Mouse (Mus musculus): ENCODE results near the gene Pld2.
"Not testable (repeated sequence)": the region's sequence is repeated elsewhere in the genome, so short reads cannot be mapped to it uniquely, and the experiment has no call there.

Gene Pld2

GRCm38 (mm10) chr11:70526211-70526610, 13.7 kb upstream of the Pld2 start:
- DNase-seq, result no peak

GRCm38 (mm10) chr11:70528610-70529009, 11.3 kb upstream of the Pld2 start:
- DNase-seq, result no peak

- DNase-seq, result not testable (repeated sequence)
Measured at GRCm38 (mm10) chr11:70531065-70531464, 8.8 kb upstream of the Pld2 start.

GRCm38 (mm10) chr11:70532839-70533238, 7.0 kb upstream of the Pld2 start, which contains the start of gene Gm40193:
Gm40193 (minus strand) TSS chr11:70532939.
- DNase-seq, result no peak

DNA sequence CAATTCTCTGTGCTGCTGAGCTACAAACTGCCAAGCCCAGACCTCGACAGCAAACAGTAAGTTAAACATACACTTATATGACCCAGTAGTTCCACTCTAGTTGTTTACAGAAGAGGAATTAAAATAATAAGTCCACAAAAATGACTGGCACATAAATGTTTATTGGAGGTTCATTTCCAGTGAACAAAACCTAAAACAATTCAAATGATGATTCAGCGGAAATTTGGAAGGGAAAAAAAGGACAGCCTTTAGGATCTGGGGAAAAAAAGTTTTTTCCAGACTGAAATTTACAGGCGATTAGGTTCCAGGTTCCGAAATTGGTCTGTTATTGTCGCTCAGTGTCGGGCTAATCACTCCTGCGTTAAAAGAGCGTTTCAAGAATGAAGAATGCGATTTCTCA, 441 bp upstream of the Pld2 start:
- DNase-seq, result no peak

GRCm38 (mm10) chr11:70540928-70541327, 1.1 kb downstream of the Pld2 start:
- DNase-seq, result no peak

DNA sequence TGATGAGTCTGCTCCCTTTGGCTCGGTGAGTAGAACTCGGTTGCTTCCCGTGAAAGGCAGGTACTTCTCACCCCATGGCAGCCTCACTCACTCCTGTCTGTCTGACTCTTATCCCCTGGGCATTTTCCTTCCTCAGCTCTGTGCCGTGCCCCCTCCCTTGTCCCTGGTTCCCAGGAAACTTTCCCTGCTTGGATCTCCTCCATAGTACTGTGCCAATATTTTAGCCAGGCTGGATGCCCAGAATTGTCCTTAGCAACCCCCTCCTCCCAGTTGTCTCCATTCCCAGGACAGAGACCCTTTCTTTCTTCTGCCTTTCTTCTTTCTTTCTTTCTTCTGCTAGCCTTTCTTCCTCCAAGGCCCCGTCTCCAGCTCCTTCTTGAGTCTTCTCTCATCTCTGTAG, 1.6 kb downstream of the Pld2 start:
- DNase-seq, result no peak

- DNase-seq, result no peak
Measured at GRCm38 (mm10) chr11:70544496-70544895, 4.6 kb downstream of the Pld2 start.

DNA sequence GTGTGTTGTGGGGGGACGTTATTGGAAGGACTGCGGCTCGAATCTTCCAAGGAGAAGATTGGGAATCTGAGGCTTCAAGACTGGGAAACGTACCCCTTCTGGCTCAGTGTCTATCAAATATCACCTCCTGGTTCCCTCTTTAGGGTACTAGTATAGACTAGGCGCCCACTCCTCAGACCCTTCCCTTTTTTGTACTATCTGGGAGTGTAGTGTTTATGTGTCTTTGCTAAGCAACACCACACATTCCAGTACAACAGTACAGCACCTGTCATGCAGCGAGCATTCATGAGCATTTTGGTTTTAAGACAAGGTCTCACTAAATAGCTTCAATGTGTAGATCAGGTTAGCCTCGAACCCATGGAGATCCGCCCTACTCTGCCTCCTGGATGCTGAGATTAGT, 11.7 kb downstream of the Pld2 start:
- DNase-seq, result no peak

DNA sequence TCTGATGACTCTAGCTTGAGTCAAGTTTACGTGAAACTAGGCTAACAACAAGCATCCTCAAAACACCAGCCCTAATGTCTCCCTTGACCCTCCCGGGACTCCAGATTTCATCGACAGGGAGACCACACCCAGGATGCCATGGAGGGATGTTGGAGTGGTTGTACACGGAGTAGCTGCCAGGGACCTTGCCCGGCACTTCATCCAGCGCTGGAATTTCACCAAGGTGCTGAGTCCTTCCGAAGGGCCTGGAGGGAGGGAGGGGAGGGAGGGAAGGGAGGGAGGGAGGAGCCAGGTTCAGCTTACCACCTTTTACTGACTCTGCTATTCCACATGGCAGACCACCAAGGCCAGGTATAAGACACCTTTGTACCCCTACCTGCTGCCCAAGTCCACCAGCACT, 14.1 kb downstream of the Pld2 start:
- DNase-seq, result no peak

DNA sequence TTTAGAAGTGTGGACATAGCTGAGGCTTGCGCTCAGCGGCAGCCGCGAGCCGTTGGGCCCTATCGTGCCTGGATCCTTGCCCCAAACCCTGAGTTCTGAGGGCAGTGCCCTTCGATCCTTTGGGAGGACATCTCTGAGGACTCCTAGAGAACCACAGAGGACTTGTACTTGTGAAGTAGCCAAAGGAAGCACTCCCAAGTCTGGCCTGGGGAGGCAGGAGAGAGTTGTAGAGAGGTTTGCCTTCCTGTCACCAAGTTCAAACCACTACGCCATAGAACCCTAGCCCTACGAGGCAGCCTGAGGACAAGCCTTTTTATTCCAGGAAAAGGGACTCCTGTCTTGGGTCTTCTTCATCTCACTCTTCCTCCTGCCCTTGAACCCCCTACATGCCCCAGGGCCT, 17.7 kb downstream of the Pld2 start:
- DNase-seq, result no peak

GRCm38 (mm10) chr11:70561937-70562286, 22.0 kb downstream of the Pld2 start:
- DNase-seq, result no peak

DNA sequence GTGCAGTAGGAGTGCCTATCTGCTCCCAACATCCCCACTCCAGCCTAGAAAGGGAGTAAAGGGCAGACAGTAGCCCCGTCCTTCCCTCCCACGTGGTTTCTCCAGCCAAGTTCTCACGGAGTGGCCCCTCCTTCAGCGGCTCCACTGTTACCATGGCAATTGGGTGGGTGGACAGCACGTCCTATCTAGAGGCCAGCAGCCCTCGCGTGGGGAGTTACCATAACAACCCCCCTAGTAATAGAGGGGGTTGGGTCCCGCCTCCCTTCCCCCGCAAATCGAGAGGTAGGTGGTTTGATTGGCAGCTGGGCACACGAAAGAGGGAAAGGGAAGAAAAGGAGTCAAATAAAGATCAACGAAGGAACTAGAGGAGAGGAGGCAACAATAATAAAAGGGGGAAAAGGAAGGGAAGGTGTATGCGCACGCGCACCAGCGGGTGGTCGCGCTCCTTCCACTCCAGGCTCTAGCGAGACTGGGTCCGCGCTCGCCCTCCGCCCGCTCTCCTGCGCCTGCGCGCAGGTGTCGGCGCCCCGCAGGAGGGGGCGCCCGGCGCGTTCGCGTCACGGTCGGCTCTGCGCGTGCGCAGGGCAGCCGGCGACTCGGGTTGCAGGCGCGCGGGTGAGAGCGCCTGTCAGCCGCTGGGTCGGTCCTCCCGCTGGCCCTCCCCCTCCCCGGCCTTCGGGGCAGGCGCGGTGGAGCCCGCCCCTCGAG, 22.6 kb downstream of the Pld2 start, which contains the start of gene Mink1:
Gene Mink1 (plus strand): TSS at position 595 of the 708 bp plus-strand sequence.
- DNase-seq, result peak; percentile 90

- DNase-seq, result no peak
Measured at GRCm38 (mm10) chr11:70562995-70563469, 23.2 kb downstream of the Pld2 start.

DNA sequence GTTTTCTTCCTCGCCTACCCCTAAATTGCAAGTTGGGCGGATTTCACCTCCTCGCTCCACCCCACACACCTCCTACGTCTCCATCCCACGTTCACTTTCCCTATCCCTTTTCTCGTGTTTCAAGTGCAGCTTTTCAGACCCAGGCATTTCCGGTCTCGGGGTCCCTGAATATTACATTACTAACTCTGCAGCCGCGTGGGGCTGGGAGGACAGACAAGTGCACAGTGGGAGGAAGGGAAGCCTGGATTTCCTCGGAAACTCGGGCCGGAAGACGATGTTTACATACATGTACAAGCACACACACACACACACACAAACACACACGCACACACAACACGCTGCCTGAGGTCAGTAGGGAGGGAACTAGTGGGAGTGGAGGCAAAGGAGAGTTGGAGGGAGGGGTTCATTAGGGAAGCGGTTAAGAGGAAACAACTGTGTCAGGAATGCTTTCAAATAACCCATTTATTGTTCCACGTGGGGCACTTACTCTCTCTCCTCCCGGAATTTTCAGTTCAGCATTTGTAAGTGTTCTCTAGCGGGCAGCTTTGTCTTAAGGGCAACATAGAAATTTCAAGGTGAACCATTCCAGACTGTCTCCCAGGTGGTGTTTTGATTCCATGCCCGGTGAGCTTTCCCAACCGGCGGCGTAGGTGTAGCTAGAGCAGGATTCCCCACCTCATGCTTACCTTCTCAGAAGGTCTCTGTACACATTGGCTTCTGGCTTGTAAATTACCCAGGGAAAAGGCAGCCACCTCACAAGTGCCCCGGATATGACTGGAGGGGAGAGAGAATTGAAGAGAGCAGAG, 23.8 kb downstream of the Pld2 start:
- peak; percentile 29 for DNase-seq

DNA sequence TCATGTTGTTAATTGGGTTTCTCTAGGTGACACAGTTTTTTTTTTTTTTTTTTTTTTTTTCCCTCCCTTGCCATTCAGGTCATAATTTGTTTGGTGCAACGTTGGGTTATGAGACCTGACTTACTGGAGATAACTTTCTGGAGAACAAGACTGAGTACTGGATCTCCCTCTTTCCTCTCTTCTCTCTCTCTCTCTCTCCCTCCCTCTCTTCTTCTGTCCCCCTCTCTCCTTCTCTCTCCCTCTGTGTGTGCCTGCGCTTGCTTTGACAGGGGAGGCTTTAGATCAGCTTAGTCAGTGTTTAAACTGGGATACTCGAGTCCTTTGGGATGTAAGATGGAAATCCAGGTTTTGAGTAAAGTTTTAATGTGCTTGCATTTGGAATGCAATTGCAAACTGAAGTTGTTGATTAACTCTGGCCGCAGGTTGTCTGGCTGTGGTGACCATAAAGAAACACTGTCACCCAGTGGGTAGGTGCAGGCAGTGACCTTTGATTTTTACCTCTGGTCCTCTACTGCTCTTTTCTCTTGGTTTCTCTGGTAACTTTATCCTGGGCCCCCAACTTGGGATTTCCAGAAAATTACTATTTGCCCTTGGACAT, 24.5 kb downstream of the Pld2 start:
- no peak for DNase-seq

DNA sequence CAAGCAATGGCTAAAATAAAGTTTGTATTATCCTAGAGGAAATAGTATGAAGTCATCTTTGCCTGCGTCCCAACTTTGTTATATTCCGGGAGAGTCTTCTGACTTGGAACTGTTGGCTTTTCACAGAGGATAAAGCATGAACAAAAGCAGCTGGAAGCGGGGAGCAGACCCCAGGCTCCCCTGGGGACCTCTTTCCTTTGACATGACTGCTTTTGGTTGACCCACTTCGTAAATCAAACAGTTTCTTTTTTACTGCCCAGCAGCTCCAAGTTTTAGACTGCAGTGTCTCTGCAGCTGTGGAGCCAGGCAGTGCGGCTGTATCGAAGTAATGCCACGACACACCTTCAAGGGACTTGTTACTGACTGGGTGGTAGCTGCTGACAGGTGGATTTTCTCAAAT, 26.7 kb downstream of the Pld2 start:
- DNase-seq, result no peak

- DNase-seq, result not testable (repeated sequence)
Measured at GRCm38 (mm10) chr11:70570614-70571013, 30.8 kb downstream of the Pld2 start.

GRCm38 (mm10) chr11:70571641-70572040, 31.8 kb downstream of the Pld2 start:
- DNase-seq, result no peak

GRCm38 (mm10) chr11:70572348-70572902, 32.6 kb downstream of the Pld2 start:
- DNase-seq, result no peak

DNA sequence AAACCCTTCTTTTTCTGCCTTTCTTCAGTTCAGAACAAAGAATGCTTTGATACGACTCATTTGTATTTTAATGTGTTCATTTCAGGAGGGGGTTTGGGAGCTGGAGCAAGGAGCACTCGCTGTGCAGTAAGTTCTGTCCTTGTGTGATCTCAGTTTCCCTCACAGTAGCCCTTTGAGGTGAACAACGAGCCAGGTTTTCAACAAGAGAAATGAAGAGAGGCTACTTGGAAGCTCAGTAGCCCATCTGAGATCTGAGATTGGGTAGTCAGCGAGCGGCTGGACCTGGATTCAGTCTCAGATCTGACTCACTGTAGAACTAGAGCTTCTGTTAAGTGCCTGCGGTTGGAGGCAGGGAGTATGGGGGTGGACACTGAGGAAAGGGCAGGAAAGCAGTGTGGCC, 34.0 kb downstream of the Pld2 start:
- DNase-seq, result no peak

- no peak for DNase-seq
Measured at GRCm38 (mm10) chr11:70577201-70577600, 37.3 kb downstream of the Pld2 start.

DNA sequence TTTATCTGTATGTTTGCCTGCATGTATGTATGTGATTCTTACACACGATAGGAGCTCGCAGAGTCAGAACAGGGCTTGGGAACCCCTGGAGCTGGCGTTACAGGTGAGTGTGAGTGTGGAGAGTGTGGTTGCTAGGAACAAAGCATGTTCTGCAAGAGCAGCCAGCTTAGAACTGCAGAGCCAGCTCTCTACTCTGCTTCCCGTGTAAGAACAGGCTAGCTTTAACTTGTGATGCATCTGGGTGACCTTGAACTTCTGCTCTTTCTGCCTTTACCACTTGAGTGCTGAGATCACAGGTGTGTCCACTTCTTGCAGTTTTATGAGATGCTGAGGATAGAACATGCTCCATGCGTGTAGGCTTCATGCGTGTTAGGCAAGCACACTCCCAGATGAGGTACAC, 39.1 kb downstream of the Pld2 start:
- no peak for DNase-seq

Data from liver (tissue).